9 mouse cellular contexts compared by ENCODE assay signal in the genomic region with DNA sequence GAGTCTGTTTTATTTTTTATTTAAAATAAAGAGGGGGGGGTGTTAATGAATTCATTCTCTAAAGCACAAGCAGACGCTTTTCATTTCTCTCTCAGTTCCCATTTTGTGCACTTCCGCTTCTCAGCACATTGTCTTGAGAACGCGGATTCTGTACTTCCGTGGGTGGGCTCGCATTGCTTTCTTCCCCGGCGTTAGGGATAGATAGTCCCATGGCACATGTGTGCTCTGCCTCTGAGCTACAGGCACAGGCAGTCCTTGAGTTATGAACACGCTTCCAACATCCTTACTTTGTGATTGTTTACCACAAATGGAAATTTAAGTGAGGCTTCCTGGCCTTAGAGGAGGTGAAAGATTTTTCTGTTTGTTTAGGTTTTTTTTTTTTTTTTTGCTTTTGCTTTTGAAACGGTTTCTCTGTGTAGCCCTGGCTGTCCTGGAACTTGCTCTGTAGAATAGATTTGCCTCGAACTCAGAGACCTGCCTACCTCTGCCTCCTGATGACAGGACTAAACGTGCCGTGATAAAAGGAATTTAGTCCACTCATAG. TPM values are rescaled to one million over a fixed set of nuclear protein-coding genes. Genes with fewer than 3 reads are reported as not detected.
DNase-seq lines count a peak whose midpoint lies in the region; ATAC-seq and TF ChIP-seq lines count a peak whose summit lies in the region.
"Had no signal": no experiment of that assay in that cellular context is flagged by ENCODE, and none has a peak within 500 bp of the region (broad histone marks: within the 10 kb centered on the region; RNA-seq: fewer than 3 reads in every experiment).

No protein-coding gene starts in this region.

- 68% methylated on average over 13 of the region's 13 CpGs for WGBS in kidney, embryonic 15.5 days
- 72% methylated on average over 13 of the region's 13 CpGs for WGBS in intestine, postnatal 0 days
- WGBS in small intestine, adult 2 months: 53% methylated on average over 13 of the region's 13 CpGs
- 45% methylated on average over 13 of the region's 13 CpGs for WGBS in forebrain, postnatal 0 days

- H3K27ac ChIP-seq in kidney, embryonic 15.5 days: no peak overlapping the region
- H3K27ac ChIP-seq in brown adipose tissue, adult 24 weeks (replicated peaks; ENCODE audit: low read depth, low read length): peak overlapping the region; percentile 33
- no peak overlapping the region for H3K27ac ChIP-seq in intestine, postnatal 0 days (ENCODE audit: low read depth, low read length)
- peak overlapping the region; percentile 23; the same call in 1 of the 2 replicates for H3K27ac ChIP-seq in small intestine, adult 2 months (ENCODE audit: insufficient read depth, low read depth, low read length)
- H3K27ac ChIP-seq in forebrain, postnatal 0 days (ENCODE audit: low read depth, low read length): no peak overlapping the region

- no peak for DNase-seq in kidney, postnatal 4 days
- DNase-seq in adipocyte (ENCODE audit: low spot score): no peak
- DNase-seq in forebrain, postnatal 0 days: no peak

- no peak overlapping the region for H3K9ac ChIP-seq in kidney, embryonic 15.5 days
- H3K9ac ChIP-seq in intestine, postnatal 0 days (ENCODE audit: low read depth, low read length): no peak overlapping the region
- no peak overlapping the region for H3K9ac ChIP-seq in forebrain, postnatal 0 days

- H3K9me3 ChIP-seq in kidney, embryonic 15.5 days (replicated peaks): no peaks in the 10 kb centered on the region
- H3K9me3 ChIP-seq in intestine, postnatal 0 days (ENCODE audit: control insufficient read depth): no peaks in the 10 kb centered on the region
- H3K9me3 ChIP-seq in forebrain, postnatal 0 days (ENCODE audit: low read length): no peaks in the 10 kb centered on the region
- H3K9me3 ChIP-seq: G1E had no signal

- TF ChIP-seq POLR2A in small intestine, adult 2 months (IDR thresholded peaks at IDR 0.05; ENCODE audit: low read depth, low read length): no peak

- no peak for TF ChIP-seq CTCF in intestine, postnatal 0 days (IDR thresholded peaks at IDR 0.05; ENCODE audit: low read depth)
- TF ChIP-seq CTCF in small intestine, adult 2 months (IDR thresholded peaks at IDR 0.05; ENCODE audit: extremely low read depth, insufficient read length, insufficient replicate concordance, low read depth, low read length): no peak
- no peak for TF ChIP-seq CTCF in forebrain, postnatal 0 days (IDR thresholded peaks at IDR 0.05; ENCODE audit: low read depth)

- no peaks in the 10 kb centered on the region for H3K27me3 ChIP-seq in kidney, embryonic 15.5 days
- peaks cover 7% of the 10 kb centered on the region; the same call in 1 of the 2 replicates for H3K27me3 ChIP-seq in intestine, postnatal 0 days (replicated peaks; ENCODE audit: control insufficient read depth, insufficient read depth, low read length)
- no peaks in the 10 kb centered on the region for H3K27me3 ChIP-seq in small intestine, adult 2 months (ENCODE audit: control insufficient read depth, insufficient read depth, low read length)
- H3K27me3 ChIP-seq in forebrain, postnatal 0 days (ENCODE audit: insufficient read depth, low read length): no peaks in the 10 kb centered on the region

- H3K36me3 ChIP-seq in kidney, embryonic 15.5 days: no peaks in the 10 kb centered on the region
- no peaks in the 10 kb centered on the region for H3K36me3 ChIP-seq in intestine, postnatal 0 days (ENCODE audit: control insufficient read depth, insufficient read depth)
- no peaks in the 10 kb centered on the region for H3K36me3 ChIP-seq in small intestine, adult 2 months (ENCODE audit: control insufficient read depth, insufficient read depth, low read length)
- no peaks in the 10 kb centered on the region for H3K36me3 ChIP-seq in forebrain, postnatal 0 days (ENCODE audit: insufficient read depth)
- H3K36me3 ChIP-seq: G1E had no signal

- peak overlapping the region; percentile 64 for H3K4me2 ChIP-seq in kidney, embryonic 15.5 days
- peak overlapping the region; percentile 49 for H3K4me2 ChIP-seq in intestine, postnatal 0 days (replicated peaks; ENCODE audit: low read depth)
- no peak overlapping the region for H3K4me2 ChIP-seq in forebrain, postnatal 0 days (ENCODE audit: low read depth)

- no peak for ATAC-seq in kidney, embryonic 15.5 days (replicated peaks; ENCODE audit: low FRiP score)
- no peak for ATAC-seq in intestine, postnatal 0 days
- no peak for ATAC-seq in forebrain, postnatal 0 days
- no peak for ATAC-seq in cerebellum, adult (ENCODE audit: insufficient number of reproducible peaks, low FRiP score, low TSS enrichment)

- H3K4me1 ChIP-seq in kidney, embryonic 15.5 days: peaks cover 12% of the 10 kb centered on the region
- peaks cover 6% of the 10 kb centered on the region for H3K4me1 ChIP-seq in brown adipose tissue, adult 24 weeks (ENCODE audit: control insufficient read depth, insufficient read depth, insufficient read length, low read length)
- no peaks in the 10 kb centered on the region for H3K4me1 ChIP-seq in intestine, postnatal 0 days (replicated peaks; ENCODE audit: control insufficient read depth, insufficient read depth, low read length)
- H3K4me1 ChIP-seq in small intestine, adult 2 months (ENCODE audit: control insufficient read depth, insufficient read depth, insufficient read length, low read length): peaks cover 3% of the 10 kb centered on the region; the same call in 1 of the 2 replicates
- H3K4me1 ChIP-seq in forebrain, postnatal 0 days (ENCODE audit: insufficient read depth): no peaks in the 10 kb centered on the region

- no peak overlapping the region for H3K4me3 ChIP-seq in kidney, embryonic 15.5 days (replicated peaks)
- H3K4me3 ChIP-seq in brown adipose tissue, adult 24 weeks (ENCODE audit: insufficient read depth, low read depth, low read length): no peak overlapping the region
- H3K4me3 ChIP-seq in intestine, postnatal 0 days (ENCODE audit: low read depth, low read length): no peak overlapping the region
- no peak overlapping the region for H3K4me3 ChIP-seq in small intestine, adult 2 months (ENCODE audit: low read depth, low read length)
- H3K4me3 ChIP-seq in forebrain, postnatal 0 days (ENCODE audit: low read depth, low read length): no peak overlapping the region

RNA-seq across cellular contexts. Expression of a gene that starts 19.3 kb away (rescaled TPM):
- not detected in 2 replicates for polyA plus RNA-seq in kidney, embryonic 15.5 days (2015; fragmentation: Nextera tagmentation; extraction: Ambion mirVana)
- not detected in 2 replicates for polyA plus RNA-seq in brown adipose tissue, adult 24 weeks (2012; ENCODE audit: insufficient read depth, insufficient read length, missing spikeins)
- polyA plus RNA-seq in intestine, postnatal 0 days (2015; fragmentation: Nextera tagmentation; extraction: Ambion mirVana): not detected in 2 replicates
- polyA plus RNA-seq in small intestine, adult 2 months (2012; rRNA removed): not detected in 2 replicates
- not detected in 2 replicates for total RNA-seq in forebrain, postnatal 0 days (2014; rRNA removed)
- not detected in 2 replicates for polyA plus RNA-seq in forebrain, postnatal 0 days (2015; fragmentation: Nextera tagmentation; extraction: Ambion mirVana)
- polyA plus RNA-seq: G1E had no signal

RNA-seq across cellular contexts. Expression of a gene that starts 22.6 kb away (rescaled TPM):
- 115 and 121 TPM in 2 replicates for polyA plus RNA-seq in kidney, embryonic 15.5 days (2015; fragmentation: Nextera tagmentation; extraction: Ambion mirVana)
- polyA plus RNA-seq in brown adipose tissue, adult 24 weeks (2012; ENCODE audit: insufficient read depth, insufficient read length, missing spikeins): 33.1 and 38.0 TPM in 2 replicates
- polyA plus RNA-seq in intestine, postnatal 0 days (2015; fragmentation: Nextera tagmentation; extraction: Ambion mirVana): 42.1 and 42.3 TPM in 2 replicates
- polyA plus RNA-seq in small intestine, adult 2 months (2012; rRNA removed): 8.4 and 15.0 TPM in 2 replicates
- 69.9 and 74.1 TPM in 2 replicates for total RNA-seq in forebrain, postnatal 0 days (2014; rRNA removed)
- polyA plus RNA-seq in forebrain, postnatal 0 days (2015; fragmentation: Nextera tagmentation; extraction: Ambion mirVana): 109 and 110 TPM in 2 replicates

RNA-seq across cellular contexts. Expression of a gene that starts 28.9 kb away (rescaled TPM):
- polyA plus RNA-seq in kidney, embryonic 15.5 days (2015; fragmentation: Nextera tagmentation; extraction: Ambion mirVana): 0.22 TPM in 1 of 2 replicates, not detected in the other
- not detected in 2 replicates for polyA plus RNA-seq in brown adipose tissue, adult 24 weeks (2012; ENCODE audit: insufficient read depth, insufficient read length, missing spikeins)
- 0.34 and 0.56 TPM in 2 replicates for polyA plus RNA-seq in intestine, postnatal 0 days (2015; fragmentation: Nextera tagmentation; extraction: Ambion mirVana)
- polyA plus RNA-seq in small intestine, adult 2 months (2012; rRNA removed): not detected in 2 replicates
- total RNA-seq in forebrain, postnatal 0 days (2014; rRNA removed): not detected in 2 replicates
- polyA plus RNA-seq in forebrain, postnatal 0 days (2015; fragmentation: Nextera tagmentation; extraction: Ambion mirVana): not detected in 2 replicates
- total RNA-seq: G1E had no signal
- polyA plus RNA-seq: G1E had no signal

RNA-seq across cellular contexts. Expression of a gene that starts 41.8 kb away (rescaled TPM):
- polyA plus RNA-seq in kidney, embryonic 15.5 days (2015; fragmentation: Nextera tagmentation; extraction: Ambion mirVana): not detected in 2 replicates
- not detected in 2 replicates for polyA plus RNA-seq in brown adipose tissue, adult 24 weeks (2012; ENCODE audit: insufficient read depth, insufficient read length, missing spikeins)
- not detected in 2 replicates for polyA plus RNA-seq in intestine, postnatal 0 days (2015; fragmentation: Nextera tagmentation; extraction: Ambion mirVana)
- polyA plus RNA-seq in small intestine, adult 2 months (2012; rRNA removed): not detected in 2 replicates
- total RNA-seq in forebrain, postnatal 0 days (2014; rRNA removed): not detected in 2 replicates
- polyA plus RNA-seq in forebrain, postnatal 0 days (2015; fragmentation: Nextera tagmentation; extraction: Ambion mirVana): not detected in 2 replicates
- polyA plus RNA-seq: G1E had no signal

RNA-seq across cellular contexts. Expression of a gene that starts 59.1 kb away (rescaled TPM):
- polyA plus RNA-seq in kidney, embryonic 15.5 days (2015; fragmentation: Nextera tagmentation; extraction: Ambion mirVana): not detected in 2 replicates
- not detected in 2 replicates for polyA plus RNA-seq in brown adipose tissue, adult 24 weeks (2012; ENCODE audit: insufficient read depth, insufficient read length, missing spikeins)
- polyA plus RNA-seq in intestine, postnatal 0 days (2015; fragmentation: Nextera tagmentation; extraction: Ambion mirVana): not detected in 2 replicates
- polyA plus RNA-seq in small intestine, adult 2 months (2012; rRNA removed): not detected in 2 replicates
- total RNA-seq in forebrain, postnatal 0 days (2014; rRNA removed): not detected in 2 replicates
- polyA plus RNA-seq in forebrain, postnatal 0 days (2015; fragmentation: Nextera tagmentation; extraction: Ambion mirVana): not detected in 2 replicates
- polyA plus RNA-seq: G1E had no signal

Comparison
In these comparisons a context has a peak if more than half of its experiments do, and no peak if none do; other contexts are left out.
1. H3K27ac ChIP-seq: peak in brown adipose tissue, adult 24 weeks (single experiment) and small intestine, adult 2 months (single experiment); none in kidney, embryonic 15.5 days (single experiment), intestine, postnatal 0 days (single experiment) and forebrain, postnatal 0 days (single experiment).